Mouse (Mus musculus): ENCODE data around the gene Fbln7. TPM values are rescaled to one million over a fixed set of nuclear protein-coding genes. Genes with fewer than 3 reads are reported as not detected.
A peak's percentile ranks its signal among the peaks of the same experiment; 100 is the strongest.

Gene Fbln7
- polyA plus RNA-seq, 1 experiment from 2014 or later: 1.0 TPM

DNA sequence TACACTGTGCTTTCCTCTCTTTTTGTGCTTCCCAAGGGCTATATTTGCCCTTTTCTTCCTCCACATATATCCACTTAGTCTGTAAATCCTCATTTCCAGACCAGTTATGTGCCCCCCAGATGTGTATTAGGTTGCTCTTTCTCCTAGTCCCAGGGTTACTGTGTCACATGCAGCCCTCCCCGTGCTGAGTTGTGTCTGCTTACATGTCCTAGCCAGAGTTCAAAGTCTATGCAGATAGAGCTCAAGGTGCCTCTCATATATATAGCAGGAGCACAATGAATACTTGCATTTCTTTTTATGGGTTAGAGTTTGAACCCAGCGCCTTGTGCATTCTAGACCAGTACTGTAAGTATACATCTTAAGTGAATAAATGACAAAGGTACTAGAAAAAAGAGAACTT lies 29.3 kb upstream of the Fbln7 start:
- Histone ChIP-seq H3K4me2 (no peak overlapping the region), H3K36me3 (peaks cover 74% of the 10 kb centered on the region), H3K27ac (ENCODE audit: poor library complexity, severe bottlenecking) (no peak overlapping the region), H3K9me3 (replicated peaks) (no peaks in the 10 kb centered on the region), H3K4me1 (replicated peaks) (no peaks in the 10 kb centered on the region), H3K27me3 (replicated peaks) (no peaks in the 10 kb centered on the region), H3K4me3 (no peak overlapping the region), H3K9ac (no peak overlapping the region)
- 88% methylated on average over 2 of the region's 2 CpGs for WGBS
- no peak for ATAC-seq (ENCODE audit: insufficient number of reproducible peaks, low FRiP score)

DNA sequence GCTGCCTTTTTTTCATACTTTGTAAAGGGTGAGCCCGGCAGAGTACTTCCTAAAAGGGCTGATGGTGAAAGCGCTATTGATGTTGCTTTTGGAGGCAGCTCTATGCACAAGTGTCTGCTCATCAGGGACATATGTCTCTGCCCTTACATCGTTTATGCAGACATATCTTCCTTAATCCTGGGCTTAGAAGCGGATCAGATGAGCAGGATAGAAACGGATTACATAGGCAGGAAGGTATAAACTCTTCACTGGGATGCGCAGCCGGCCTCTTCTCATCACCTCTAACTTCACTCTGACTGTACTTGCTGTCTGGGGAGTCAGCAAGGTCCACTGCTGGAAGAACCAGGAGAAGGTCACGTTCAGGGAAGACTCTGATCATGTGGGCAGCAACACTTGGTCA lies 25.2 kb upstream of the Fbln7 start:
- H3K9ac ChIP-seq: no peak overlapping the region
- H3K36me3 ChIP-seq: peaks cover 62% of the 10 kb centered on the region
- no peak for ATAC-seq (ENCODE audit: insufficient number of reproducible peaks, low FRiP score)
- H3K9me3 ChIP-seq (replicated peaks): no peaks in the 10 kb centered on the region
- H3K27ac ChIP-seq (ENCODE audit: poor library complexity, severe bottlenecking): no peak overlapping the region
- no peak overlapping the region for H3K4me2 ChIP-seq
- no peaks in the 10 kb centered on the region for H3K4me1 ChIP-seq (replicated peaks)
- no peak overlapping the region for H3K4me3 ChIP-seq
- no peaks in the 10 kb centered on the region for H3K27me3 ChIP-seq (replicated peaks)
- 91% methylated on average over 8 of the region's 8 CpGs for WGBS

DNA sequence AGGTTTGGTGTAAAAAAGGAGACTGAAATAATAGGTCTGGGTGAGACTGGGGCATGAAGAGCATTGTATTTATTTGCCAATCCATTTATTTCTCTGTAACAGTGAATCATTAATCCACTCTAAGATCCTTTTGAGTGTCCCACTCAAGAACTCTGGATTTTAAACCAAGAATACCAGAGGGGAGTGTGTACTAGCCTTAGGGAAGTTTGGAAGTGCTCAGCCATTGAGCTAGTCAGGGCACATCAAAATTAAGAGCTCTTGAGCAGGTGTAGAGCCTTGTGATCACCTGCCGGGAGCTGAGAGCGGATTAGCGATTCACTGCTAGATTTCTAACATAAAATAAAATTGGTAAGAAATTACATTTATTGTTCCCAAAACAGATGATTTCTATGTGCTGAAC lies 24.2 kb upstream of the Fbln7 start:
- Histone ChIP-seq H3K4me2 (no peak overlapping the region), H3K4me1 (replicated peaks) (no peaks in the 10 kb centered on the region), H3K36me3 (peaks cover 62% of the 10 kb centered on the region), H3K9ac (no peak overlapping the region), H3K4me3 (no peak overlapping the region), H3K27ac (ENCODE audit: poor library complexity, severe bottlenecking) (no peak overlapping the region), H3K9me3 (replicated peaks) (no peaks in the 10 kb centered on the region), H3K27me3 (replicated peaks) (no peaks in the 10 kb centered on the region)
- WGBS: 92% methylated on average over 3 of the region's 3 CpGs
- ATAC-seq (ENCODE audit: insufficient number of reproducible peaks, low FRiP score): no peak

DNA sequence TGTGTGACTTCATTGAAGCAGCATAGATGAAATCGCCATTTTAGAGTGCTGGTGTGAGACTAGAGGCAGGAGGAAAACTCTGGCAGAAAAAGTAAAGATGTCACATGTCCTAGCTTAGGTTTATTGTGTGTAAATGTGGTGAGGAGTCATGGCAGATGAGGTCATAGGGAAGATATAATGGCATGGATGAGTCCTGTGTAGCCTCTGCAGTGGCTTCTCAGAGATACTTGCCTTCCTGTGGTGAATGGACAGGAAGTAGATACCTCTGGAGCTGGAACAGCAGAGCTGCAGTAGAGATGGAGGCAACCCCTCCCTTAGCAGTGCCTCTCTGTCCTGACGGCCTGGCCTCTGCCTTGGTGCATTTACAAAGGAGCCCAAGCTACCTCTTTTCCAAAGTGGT lies 23.3 kb upstream of the Fbln7 start:
- H3K4me3 ChIP-seq: no peak overlapping the region
- WGBS: 58% methylated on average over 2 of the region's 2 CpGs
- H3K9me3 ChIP-seq (replicated peaks): no peaks in the 10 kb centered on the region
- no peak overlapping the region for H3K27ac ChIP-seq (ENCODE audit: poor library complexity, severe bottlenecking)
- no peak overlapping the region for H3K9ac ChIP-seq
- H3K27me3 ChIP-seq (replicated peaks): no peaks in the 10 kb centered on the region
- peaks cover 58% of the 10 kb centered on the region for H3K36me3 ChIP-seq
- no peak for ATAC-seq (ENCODE audit: insufficient number of reproducible peaks, low FRiP score)
- H3K4me2 ChIP-seq: no peak overlapping the region
- no peaks in the 10 kb centered on the region for H3K4me1 ChIP-seq (replicated peaks)

DNA sequence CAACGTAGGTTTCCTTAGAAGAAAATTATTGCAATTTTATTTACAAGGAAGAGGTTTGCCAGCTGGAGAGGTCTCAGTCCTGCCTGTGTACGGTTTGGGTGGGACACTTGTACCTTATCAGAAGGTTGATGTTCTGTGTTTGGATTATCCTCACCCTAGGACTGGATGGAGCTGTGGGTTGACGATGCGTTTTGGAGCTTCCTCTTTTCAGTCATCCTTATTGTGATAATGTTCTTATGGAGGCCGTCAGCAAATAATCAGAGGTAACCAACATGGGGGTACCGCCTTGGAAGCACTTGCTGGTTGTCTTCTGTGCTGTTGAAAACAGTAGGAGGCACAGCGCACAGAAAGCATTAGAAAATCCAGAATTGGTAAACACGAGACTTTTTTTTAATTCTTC lies 20.3 kb upstream of the Fbln7 start:
- Histone ChIP-seq H3K36me3 (peaks cover 46% of the 10 kb centered on the region), H3K4me2 (no peak overlapping the region), H3K4me1 (replicated peaks) (peaks cover 3% of the 10 kb centered on the region; the same call in 1 of the 2 replicates), H3K27me3 (replicated peaks) (no peaks in the 10 kb centered on the region), H3K9me3 (replicated peaks) (no peaks in the 10 kb centered on the region), H3K27ac (ENCODE audit: poor library complexity, severe bottlenecking) (no peak overlapping the region), H3K4me3 (no peak overlapping the region), H3K9ac (no peak overlapping the region)
- 84% methylated on average over 8 of the region's 8 CpGs for WGBS
- ATAC-seq (ENCODE audit: insufficient number of reproducible peaks, low FRiP score): no peak

DNA sequence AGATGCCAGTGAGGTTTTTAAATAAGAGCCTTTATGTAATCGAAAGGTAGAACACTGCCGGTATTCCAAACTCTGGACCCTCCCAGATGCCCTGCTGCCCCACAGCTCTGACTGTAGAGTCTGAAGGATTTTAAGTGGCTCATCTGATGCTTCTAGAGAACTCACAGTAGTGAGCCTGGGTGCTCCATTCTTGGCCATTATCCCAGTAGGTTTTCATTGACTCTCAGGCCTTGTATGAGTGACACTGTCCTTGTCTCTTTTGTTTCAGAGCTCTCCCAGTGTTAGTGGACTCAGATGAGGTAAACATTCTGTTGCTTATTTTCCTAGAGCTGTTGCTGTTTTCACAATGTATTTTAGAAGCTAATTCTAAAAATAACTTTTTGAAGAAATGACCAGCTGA lies 12.7 kb upstream of the Fbln7 start:
- 75% methylated on average over 2 of the region's 2 CpGs for WGBS
- H3K4me3 ChIP-seq: no peak overlapping the region
- no peaks in the 10 kb centered on the region for H3K27me3 ChIP-seq (replicated peaks)
- H3K4me2 ChIP-seq: no peak overlapping the region
- peak overlapping the region; percentile 60 for H3K27ac ChIP-seq (ENCODE audit: poor library complexity, severe bottlenecking)
- no peak for ATAC-seq (ENCODE audit: insufficient number of reproducible peaks, low FRiP score)
- H3K36me3 ChIP-seq: peaks cover 49% of the 10 kb centered on the region
- H3K9me3 ChIP-seq (replicated peaks): no peaks in the 10 kb centered on the region
- H3K4me1 ChIP-seq (replicated peaks): peaks cover 20% of the 10 kb centered on the region
- no peak overlapping the region for H3K9ac ChIP-seq

DNA sequence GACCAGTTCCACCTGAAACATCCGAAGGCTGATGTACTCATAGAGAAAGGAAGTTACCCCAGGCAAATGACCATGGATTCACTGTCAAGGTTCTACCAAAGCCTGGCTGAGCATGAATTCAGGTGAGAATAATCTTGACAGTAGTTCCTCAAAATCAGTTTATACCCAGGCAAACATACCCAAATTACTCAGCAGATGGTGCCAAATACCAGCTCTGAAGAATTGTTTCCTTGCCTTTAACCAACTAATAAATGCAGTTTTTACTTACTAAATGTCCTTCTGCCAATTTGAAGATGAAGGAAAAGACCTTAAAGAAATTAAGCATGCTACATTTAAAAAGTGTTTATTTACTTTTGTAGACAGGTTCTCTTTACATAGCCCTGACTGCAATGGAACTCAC lies 6.1 kb upstream of the Fbln7 start:
- no peaks in the 10 kb centered on the region for H3K27me3 ChIP-seq (replicated peaks)
- no peak overlapping the region for H3K4me3 ChIP-seq
- H3K27ac ChIP-seq (ENCODE audit: poor library complexity, severe bottlenecking): no peak overlapping the region
- H3K9ac ChIP-seq: no peak overlapping the region
- no peaks in the 10 kb centered on the region for H3K4me1 ChIP-seq (replicated peaks)
- peaks cover 18% of the 10 kb centered on the region for H3K36me3 ChIP-seq
- no peaks in the 10 kb centered on the region for H3K9me3 ChIP-seq (replicated peaks)
- ATAC-seq (ENCODE audit: insufficient number of reproducible peaks, low FRiP score): no peak
- 84% methylated on average over 1 of the region's 1 CpGs for WGBS
- H3K4me2 ChIP-seq: no peak overlapping the region

DNA sequence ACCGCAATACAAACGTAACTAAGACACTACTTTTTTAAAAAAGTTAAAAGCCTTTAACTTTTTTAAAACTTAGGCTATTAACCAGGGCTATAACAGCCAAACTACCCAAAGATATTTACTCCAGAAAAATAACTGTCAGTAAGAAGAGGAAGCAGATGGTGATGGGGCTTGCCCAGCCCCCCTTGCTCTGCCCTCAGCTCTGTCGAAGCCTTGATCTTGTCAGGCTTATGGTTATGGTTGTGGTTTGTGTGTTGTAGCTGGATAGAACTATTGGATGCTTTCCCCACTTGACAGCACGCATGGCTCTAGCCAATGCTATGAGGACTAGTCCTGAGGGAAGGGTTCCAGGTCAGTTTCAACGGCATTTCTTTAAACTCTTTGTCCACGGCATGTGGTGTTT lies 3.8 kb upstream of the Fbln7 start:
- Histone ChIP-seq H3K27me3 (replicated peaks) (peaks cover under 1% of the 10 kb centered on the region; the same call in 1 of the 2 replicates), H3K4me3 (no peak overlapping the region), H3K27ac (ENCODE audit: poor library complexity, severe bottlenecking) (no peak overlapping the region), H3K36me3 (peaks cover 5% of the 10 kb centered on the region; the same call in 1 of the 2 replicates), H3K9ac (no peak overlapping the region), H3K9me3 (replicated peaks) (no peaks in the 10 kb centered on the region), H3K4me2 (no peak overlapping the region), H3K4me1 (replicated peaks) (peaks cover 5% of the 10 kb centered on the region; the same call in 1 of the 2 replicates)
- WGBS: 84% methylated on average over 6 of the region's 6 CpGs
- no peak for ATAC-seq (ENCODE audit: insufficient number of reproducible peaks, low FRiP score)

DNA sequence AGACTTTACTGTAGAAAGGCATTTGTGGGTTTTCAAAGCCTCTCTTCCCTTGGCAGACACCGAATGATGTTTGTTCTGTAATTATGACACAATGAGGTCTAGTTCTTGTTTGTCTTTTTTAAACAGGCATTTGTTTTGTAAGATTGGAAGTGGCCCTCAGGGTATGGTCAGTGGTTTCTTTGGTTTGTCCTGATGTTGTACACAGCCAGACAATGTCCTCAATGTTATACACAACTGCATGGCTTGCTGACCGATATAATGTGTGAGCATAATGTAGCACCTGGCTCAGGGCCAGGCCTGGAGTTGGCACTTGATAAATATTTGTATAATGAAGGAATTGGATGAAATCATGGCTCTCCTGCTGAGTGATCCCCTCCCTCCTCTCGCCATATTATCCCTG lies 2.9 kb upstream of the Fbln7 start:
- no peaks in the 10 kb centered on the region for H3K9me3 ChIP-seq (replicated peaks)
- no peak overlapping the region for H3K4me3 ChIP-seq
- ATAC-seq (ENCODE audit: insufficient number of reproducible peaks, low FRiP score): no peak
- peaks cover 7% of the 10 kb centered on the region for H3K27me3 ChIP-seq (replicated peaks)
- H3K4me2 ChIP-seq: no peak overlapping the region
- H3K27ac ChIP-seq (ENCODE audit: poor library complexity, severe bottlenecking): no peak overlapping the region
- H3K9ac ChIP-seq: no peak overlapping the region
- WGBS: 69% methylated on average over 3 of the region's 3 CpGs
- H3K36me3 ChIP-seq: peaks cover under 1% of the 10 kb centered on the region; the same call in 1 of the 2 replicates
- H3K4me1 ChIP-seq (replicated peaks): peaks cover 5% of the 10 kb centered on the region; the same call in 1 of the 2 replicates

DNA sequence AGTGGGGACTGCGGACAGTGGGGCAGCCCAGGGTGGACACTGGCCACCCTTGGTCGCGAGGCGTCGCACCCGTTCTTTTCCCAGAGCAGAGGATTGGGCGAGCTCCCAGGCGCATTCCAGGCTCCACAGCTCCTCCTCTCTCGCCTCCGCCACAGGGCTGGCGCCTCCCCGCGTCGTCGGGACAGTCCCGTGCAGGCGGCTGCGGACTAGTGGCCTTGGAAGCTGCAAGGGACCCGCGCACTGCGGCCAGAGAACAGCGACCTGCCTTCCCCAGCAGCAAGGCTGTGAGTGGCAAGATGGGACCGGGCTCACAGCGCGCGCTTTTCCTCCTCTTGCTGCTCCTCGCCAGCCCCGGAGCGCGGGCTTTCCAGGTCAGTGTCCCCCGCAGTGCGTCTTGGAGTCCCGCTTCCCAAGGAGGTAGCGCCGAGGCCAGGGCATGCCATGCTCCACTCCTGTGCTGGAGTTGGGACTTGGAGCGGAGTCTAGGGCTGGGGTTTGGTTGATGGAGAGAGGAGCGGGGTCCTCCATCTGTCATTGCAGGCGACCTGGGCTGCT lies 1.1 kb downstream of the Fbln7 start:
- peak overlapping the region; percentile 97 for H3K4me2 ChIP-seq
- no peaks in the 10 kb centered on the region for H3K36me3 ChIP-seq
- H3K4me1 ChIP-seq (replicated peaks): peaks cover 5% of the 10 kb centered on the region; the same call in 1 of the 2 replicates
- H3K27ac ChIP-seq (ENCODE audit: poor library complexity, severe bottlenecking): no peak overlapping the region
- ATAC-seq (ENCODE audit: insufficient number of reproducible peaks, low FRiP score): peak; percentile 69
- no peaks in the 10 kb centered on the region for H3K9me3 ChIP-seq (replicated peaks)
- peaks cover 27% of the 10 kb centered on the region for H3K27me3 ChIP-seq (replicated peaks)
- peak overlapping the region; percentile 49 for H3K9ac ChIP-seq
- H3K4me3 ChIP-seq: peak overlapping the region; percentile 48
- 1% methylated on average over 38 of the region's 38 CpGs for WGBS

DNA sequence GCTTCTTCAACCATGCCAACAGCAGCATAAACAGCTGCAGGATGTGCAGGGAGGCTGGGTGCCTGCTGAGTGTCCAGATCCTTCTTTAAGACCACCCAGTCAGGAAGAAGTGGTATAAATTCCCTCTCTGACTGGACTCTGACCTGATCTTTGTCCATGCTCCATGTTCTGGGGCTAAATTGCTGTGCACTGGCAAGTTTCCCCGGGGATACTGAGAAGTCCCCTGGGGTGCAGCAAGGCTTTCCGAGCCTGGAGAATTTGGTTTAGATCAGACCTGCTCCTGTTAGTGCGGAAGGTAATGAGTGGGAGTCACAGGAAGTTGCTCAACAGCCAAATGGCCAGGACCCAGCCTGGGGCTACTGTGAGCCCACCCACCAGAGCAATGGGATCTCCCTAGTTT lies 2.3 kb downstream of the Fbln7 start:
- H3K36me3 ChIP-seq: no peaks in the 10 kb centered on the region
- H3K4me2 ChIP-seq: no peak overlapping the region
- H3K4me3 ChIP-seq: no peak overlapping the region
- no peak overlapping the region for H3K27ac ChIP-seq (ENCODE audit: poor library complexity, severe bottlenecking)
- no peak overlapping the region for H3K9ac ChIP-seq
- no peak for ATAC-seq (ENCODE audit: insufficient number of reproducible peaks, low FRiP score)
- 31% methylated on average over 3 of the region's 3 CpGs for WGBS
- H3K4me1 ChIP-seq (replicated peaks): peaks cover 9% of the 10 kb centered on the region; the same call in 1 of the 2 replicates
- no peaks in the 10 kb centered on the region for H3K9me3 ChIP-seq (replicated peaks)
- peaks cover 27% of the 10 kb centered on the region for H3K27me3 ChIP-seq (replicated peaks)

DNA sequence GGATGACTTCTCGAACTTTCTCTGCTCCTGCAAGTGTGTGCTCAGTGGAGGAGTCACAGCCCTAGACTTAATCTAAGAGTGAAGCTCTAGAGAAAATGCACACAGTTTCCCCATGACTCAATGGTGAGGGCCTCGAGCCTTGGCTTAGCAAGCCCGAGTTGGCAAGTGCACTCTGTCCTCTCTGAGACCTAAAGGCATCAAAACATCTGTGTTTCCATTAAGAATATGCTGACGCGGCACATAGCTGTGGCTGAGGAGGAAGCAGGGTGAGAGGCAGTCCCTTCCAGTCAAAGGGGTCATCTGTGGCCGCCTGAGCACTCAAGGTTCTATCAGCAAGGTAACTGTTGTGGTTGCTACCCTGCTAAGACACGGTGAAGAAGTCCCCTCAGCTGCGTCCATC lies 8.9 kb downstream of the Fbln7 start:
- no peaks in the 10 kb centered on the region for H3K9me3 ChIP-seq (replicated peaks)
- WGBS: 65% methylated on average over 8 of the region's 8 CpGs
- no peak overlapping the region for H3K4me2 ChIP-seq
- 0 out of 2 replicates have a peak, but pooled peaks cover 4% of the 10 kb centered on the region for H3K4me1 ChIP-seq (replicated peaks)
- no peak overlapping the region for H3K27ac ChIP-seq (ENCODE audit: poor library complexity, severe bottlenecking)
- H3K27me3 ChIP-seq (replicated peaks): peaks cover 2% of the 10 kb centered on the region; the same call in 1 of the 2 replicates
- no peaks in the 10 kb centered on the region for H3K36me3 ChIP-seq
- H3K9ac ChIP-seq: no peak overlapping the region
- ATAC-seq (ENCODE audit: insufficient number of reproducible peaks, low FRiP score): no peak
- H3K4me3 ChIP-seq: no peak overlapping the region

Measured in heart, embryonic 12.5 days (tissue).